Mouse (Mus musculus) MEL (cell line): ENCODE data around the gene Mroh2a. TPM values are rescaled to one million over a fixed set of nuclear protein-coding genes. Genes with fewer than 3 reads are reported as not detected.

Experiments used
- DNase-seq: peaks from one replicate; pipeline ENCODE4 v3.0.0; 2011; ENCODE audit warnings: low read depth, low spot score
- H3K27ac ChIP-seq: 2 replicates; pipeline ENCODE4 v1.5.1; 2012; ENCODE audit warnings: low read depth, mild to moderate bottlenecking, control low read depth, low read length, moderate library complexity; ENCODE audit not compliant: control insufficient read depth
- H3K27me3 ChIP-seq, 2 experiments: fragments of 150-350 bp in 1 of 2; sonication (generic) in 1 of 2; 2 replicates each; pipeline ENCODE4 v1.6.1; 2012; ENCODE audit warnings: low read length in 2 of 2, mild to moderate bottlenecking in 2 of 2, improper control_type of control experiment in 1 of 2, moderate library complexity in 1 of 2; ENCODE audit not compliant: insufficient read depth in 2 of 2, control insufficient read depth in 1 of 2
- H3K36me3 ChIP-seq, 2 experiments: 2 replicates each; pipeline ENCODE4 v1.6.1; 2012 to 2014; ENCODE audit warnings: low read length in 2 of 2, improper control_type of control experiment in 1 of 2, inconsistent platforms in 1 of 2, mild to moderate bottlenecking in 1 of 2; ENCODE audit not compliant: insufficient read depth in 2 of 2, control insufficient read depth in 1 of 2
- H3K4me1 ChIP-seq, 2 experiments: fragments of 150-350 bp in 1 of 2; sonication (generic) in 1 of 2; 2 replicates each; pipeline ENCODE4 v1.6.1; 2012; ENCODE audit warnings: low read length in 2 of 2, improper control_type of control experiment in 1 of 2, mild to moderate bottlenecking in 1 of 2; ENCODE audit not compliant: insufficient read depth in 2 of 2, control insufficient read depth in 1 of 2
- H3K4me3 ChIP-seq, 2 experiments: fragments of 150-350 bp in 1 of 2; sonication (generic) in 1 of 2; 2 replicates each; pipeline ENCODE4 v1.5.1; 2012; ENCODE audit warnings: low read depth in 2 of 2, low read length in 2 of 2, mild to moderate bottlenecking in 2 of 2, moderate library complexity in 2 of 2, control low read depth in 1 of 2, improper control_type of control experiment in 1 of 2; ENCODE audit not compliant: control insufficient read depth in 1 of 2, insufficient read depth in 1 of 2
- H3K79me2 ChIP-seq: 2 replicates; pipeline ENCODE4 v1.6.1; 2012; ENCODE audit warnings: mild to moderate bottlenecking, low read length, moderate library complexity; ENCODE audit not compliant: control insufficient read depth, poor library complexity, insufficient read depth
- H3K9ac ChIP-seq: 2 replicates; pipeline ENCODE4 v1.6.1; 2012; ENCODE audit warnings: low read depth, mild to moderate bottlenecking, control low read depth, low read length, moderate library complexity; ENCODE audit not compliant: control insufficient read depth, poor library complexity, severe bottlenecking
- H3K9me3 ChIP-seq: fragments of 150-350 bp; sonication (generic); replicated peaks from 2 replicates; pipeline ENCODE4 v1.6.1; 2012; ENCODE audit warnings: mild to moderate bottlenecking, low read length, improper control_type of control experiment, moderate library complexity; ENCODE audit not compliant: insufficient read depth
- BHLHE40 ChIP-seq: IDR thresholded peaks from 2 replicates; pipeline ENCODE4 v1.6.1; 2012; ENCODE audit warnings: low read depth, mild to moderate bottlenecking, inconsistent platforms, low read length, improper control_type of control experiment, borderline replicate concordance
- ELF1 ChIP-seq: IDR thresholded peaks from 2 replicates; pipeline ENCODE4 v1.6.1; 2014; ENCODE audit warnings: low read depth, mild to moderate bottlenecking, inconsistent platforms, low read length, improper control_type of control experiment, moderate library complexity
- MAFK ChIP-seq: IDR thresholded peaks from 2 replicates; pipeline ENCODE4 v1.6.1; 2011; ENCODE audit warnings: low read depth, mild to moderate bottlenecking, low read length, improper control_type of control experiment, borderline replicate concordance
- MAX ChIP-seq: IDR thresholded peaks from 2 replicates; pipeline ENCODE4 v1.6.1; 2011; ENCODE audit warnings: low read length, improper control_type of control experiment
- MAZ ChIP-seq: IDR thresholded peaks from 2 replicates; pipeline ENCODE4 v1.6.1; 2012; ENCODE audit warnings: low read depth, mild to moderate bottlenecking, inconsistent platforms, low read length, improper control_type of control experiment
- MYC ChIP-seq: IDR thresholded peaks from 2 replicates; pipeline ENCODE4 v1.6.1; 2011; ENCODE audit warnings: low read depth, mild to moderate bottlenecking, low read length, improper control_type of control experiment, moderate library complexity
- NRF1 ChIP-seq: IDR thresholded peaks from 2 replicates; pipeline ENCODE4 v1.6.1; 2014; ENCODE audit warnings: low read depth, mild to moderate bottlenecking, inconsistent platforms, low read length, improper control_type of control experiment, moderate library complexity; ENCODE audit not compliant: poor library complexity, insufficient read depth, severe bottlenecking
- RCOR1 ChIP-seq: IDR thresholded peaks from 2 replicates; pipeline ENCODE4 v1.6.1; 2012; ENCODE audit warnings: low read depth, mild to moderate bottlenecking, inconsistent platforms, low read length, improper control_type of control experiment
- SIN3A ChIP-seq: IDR thresholded peaks from 2 replicates; pipeline ENCODE4 v1.6.1; 2012; ENCODE audit warnings: low read length, improper control_type of control experiment, inconsistent platforms
- SMC3 ChIP-seq: IDR thresholded peaks from 2 replicates; pipeline ENCODE4 v1.6.1; 2011; ENCODE audit warnings: low read depth, low read length, improper control_type of control experiment
- TCF12 ChIP-seq: IDR thresholded peaks from 2 replicates; pipeline ENCODE4 v1.6.1; 2014; ENCODE audit warnings: low read depth, mild to moderate bottlenecking, inconsistent platforms, low read length, improper control_type of control experiment, moderate library complexity
- USF2 ChIP-seq, 2 experiments: IDR thresholded peaks; 2 replicates each; pipeline ENCODE4 v1.6.1; 2011 to 2012; ENCODE audit warnings: improper control_type of control experiment in 2 of 2, low read length in 2 of 2, borderline replicate concordance in 1 of 2, inconsistent platforms in 1 of 2, low read depth in 1 of 2, mild to moderate bottlenecking in 1 of 2; ENCODE audit not compliant: insufficient read depth in 1 of 2
- ZMIZ1 ChIP-seq: IDR thresholded peaks from 2 replicates; pipeline ENCODE4 v1.6.1; 2012; ENCODE audit warnings: low read depth, mild to moderate bottlenecking, inconsistent platforms, low read length, improper control_type of control experiment, moderate library complexity
- polyA plus RNA-seq, 2 experiments: library from polyadenylated mRNA; stranded (reverse) in 1 of 2; unstranded in 1 of 2; fragments of >175 nt in 1 of 2; fragments of >200 nt in 1 of 2; gene quantifications; 2 replicates each; pipeline versions ENCODE4 v1.2.1 to v1.2.4; 2012; ENCODE audit warnings: low replicate concordance in 2 of 2, low read depth in 1 of 2; ENCODE audit not compliant: insufficient read length in 2 of 2, insufficient read depth in 1 of 2, missing spikeins in 1 of 2
- total RNA-seq: library from RNA; depleted of rRNA; stranded (reverse); fragments of 300-350 nt; gene quantifications from 2 replicates; pipeline ENCODE4 v1.2.3, GENCODE M21; 2012

Mroh2a gene
- total and polyA plus RNA-seq, 3 experiments: 0.27 to 2.5 TPM; not detected in 1

GRCm38 (mm10) chr1:88255989-88256754 lies 29.4 kb downstream of the Mroh2a start:
- no peak overlapping the region for H3K4me3 ChIP-seq
- 0 out of 4 replicates have a peak, but pooled peaks cover 0 to 3% of the 10 kb centered on the region in 2 experiments for H3K4me1 ChIP-seq
- TF ChIP-seq ELF1 (no peak), RCOR1 (no peak), NRF1 (no peak), SIN3A (no peak), USF2 (IDR thresholded peaks at IDR 0.05; ENCODE audit: borderline replicate concordance in 1 of 2, insufficient read depth in 1 of 2, low read depth in 1 of 2, low read length in 2 of 2) (no peak), ZMIZ1 (no peak)
- no peak overlapping the region for H3K27ac ChIP-seq
- H3K9ac ChIP-seq: no peak overlapping the region
- no peaks in the 10 kb centered on the region for H3K9me3 ChIP-seq
- peaks cover 0 to 4% of the 10 kb centered on the region in 2 experiments; a peak in 2 of 4 replicates for H3K36me3 ChIP-seq
- no peaks in the 10 kb centered on the region for H3K27me3 ChIP-seq
- no peak for DNase-seq
- no peaks in the 10 kb centered on the region for H3K79me2 ChIP-seq

DNA sequence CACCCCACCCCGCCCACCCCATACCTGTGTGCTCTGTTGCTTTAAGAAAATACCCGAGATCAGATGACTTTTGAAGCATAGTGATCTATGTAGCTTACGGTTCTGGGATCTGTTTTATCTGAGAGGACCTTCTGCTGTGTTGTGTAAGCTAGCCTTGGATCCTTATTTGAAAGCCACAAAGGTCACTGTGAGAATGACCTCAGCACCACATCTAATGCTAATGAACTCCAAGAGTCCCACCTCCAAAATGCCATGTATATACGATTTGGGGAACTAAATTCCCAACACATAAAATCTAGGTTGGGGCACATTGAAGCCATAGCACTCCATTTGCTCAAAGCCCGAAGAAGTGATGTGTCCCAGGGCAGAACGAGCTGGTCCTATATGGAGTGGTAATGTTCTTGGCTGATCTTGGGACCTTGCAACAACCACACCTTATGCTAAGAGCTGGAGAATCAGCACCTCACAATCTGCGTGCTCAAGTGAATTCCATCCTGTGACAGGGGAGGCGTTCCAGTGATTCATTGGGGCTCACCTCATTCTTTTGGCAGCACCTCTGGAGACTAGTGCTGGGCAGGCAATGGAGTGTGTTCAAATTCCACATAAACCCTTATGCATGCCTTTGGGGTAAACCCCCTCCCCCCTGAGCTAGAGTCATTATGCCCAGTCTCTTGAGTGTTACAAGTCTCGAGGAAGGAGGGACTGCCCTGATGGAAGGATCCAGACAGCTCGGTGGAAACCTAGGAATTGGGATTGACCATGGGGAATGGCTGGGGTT lies 30.3 kb downstream of the Mroh2a start:
- Histone ChIP-seq H3K36me3 (peaks cover 0 to 13% of the 10 kb centered on the region in 2 experiments; a peak in 2 of 4 replicates), H3K4me3 (no peak overlapping the region), H3K9ac (no peak overlapping the region), H3K79me2 (no peaks in the 10 kb centered on the region), H3K4me1 (peaks cover 2 to 9% of the 10 kb centered on the region in 2 experiments; a peak in 3 of 4 replicates), H3K9me3 (no peaks in the 10 kb centered on the region), H3K27me3 (no peaks in the 10 kb centered on the region), H3K27ac (no peak overlapping the region)
- DNase-seq: no peak
- no peak for TF ChIP-seq MYC

- no peak overlapping the region for H3K4me3 ChIP-seq
- H3K4me1 ChIP-seq: peaks cover 5 to 15% of the 10 kb centered on the region in 2 experiments
- H3K9me3 ChIP-seq: no peaks in the 10 kb centered on the region
- TF ChIP-seq BHLHE40 (no peak), MAZ (no peak), MAX (no peak), SIN3A (no peak), MAFK (no peak), TCF12 (no peak), SMC3 (no peak)
- no peaks in the 10 kb centered on the region for H3K27me3 ChIP-seq
- no peak for DNase-seq
- H3K9ac ChIP-seq: no peak overlapping the region
- peaks cover 0 to 19% of the 10 kb centered on the region in 2 experiments; a peak in 2 of 4 replicates for H3K36me3 ChIP-seq
- no peak overlapping the region for H3K27ac ChIP-seq
- H3K79me2 ChIP-seq: no peaks in the 10 kb centered on the region
Observed at GRCm38 (mm10) chr1:88257681-88258080, 30.9 kb downstream of the Mroh2a start.
